Mouse (Mus musculus) lung, postnatal 14 days (tissue): ENCODE results near the gene Aplp2.

Source experiments
- DNase-seq: peaks from one replicate; pipeline ENCODE4 v3.0.0; 2021

Gene Aplp2

GRCm38 (mm10) chr9:31120533-31120915 lies 91.1 kb downstream of the Aplp2 start:
- DNase-seq, result no peak

GRCm38 (mm10) chr9:31119882-31120532 lies 91.6 kb downstream of the Aplp2 start:
- DNase-seq, result peak; percentile 33

GRCm38 (mm10) chr9:31119405-31119804 lies 92.2 kb downstream of the Aplp2 start:
- no peak for DNase-seq

GRCm38 (mm10) chr9:31118520-31119298 lies 92.9 kb downstream of the Aplp2 start:
- no peak for DNase-seq

- no peak for DNase-seq
Measured at GRCm38 (mm10) chr9:31117488-31117887, 94.1 kb downstream of the Aplp2 start.

- no peak for DNase-seq
Measured at GRCm38 (mm10) chr9:31117088-31117487, 94.5 kb downstream of the Aplp2 start.

- DNase-seq, result no peak
Measured at GRCm38 (mm10) chr9:31115586-31115985, 96.0 kb downstream of the Aplp2 start.

GRCm38 (mm10) chr9:31108464-31108863 lies 103.2 kb downstream of the Aplp2 start:
- DNase-seq, result peak; percentile 43
